Mouse (Mus musculus) liver, embryonic 13.5 days (tissue): ENCODE measurements around the gene Map2k5. TPM values are rescaled to one million over a fixed set of nuclear protein-coding genes. Genes with fewer than 3 reads are reported as not detected.

ENCODE experiments used
- ATAC-seq: fragments of 200-750 bp; cut with Nextera tagmentation; 2 replicates; pipeline ENCODE4 v1.8.0; 2017; ENCODE audit warnings: low read depth, mild to moderate bottlenecking, moderate number of reproducible peaks, moderate library complexity
- DNase-seq: peaks from one replicate; pipeline ENCODE4 v3.0.0; 2022
- H3K27ac ChIP-seq: fragments of 300-500 bp; sonication (generic); 2 replicates; pipeline ENCODE4 v1.5.1; 2015; ENCODE audit warnings: moderate library complexity, mild to moderate bottlenecking, inconsistent platforms
- H3K27me3 ChIP-seq: fragments of 300-500 bp; sonication (generic); 2 replicates; pipeline ENCODE4 v1.6.1; 2015; ENCODE audit warnings: mild to moderate bottlenecking, inconsistent platforms
- H3K36me3 ChIP-seq: fragments of 300-500 bp; sonication (generic); 2 replicates; pipeline ENCODE4 v1.6.1; 2015; ENCODE audit warnings: mild to moderate bottlenecking, inconsistent platforms
- H3K4me1 ChIP-seq: fragments of 300-500 bp; sonication (generic); replicated peaks from 2 replicates; pipeline ENCODE4 v1.6.1; 2015; ENCODE audit warnings: inconsistent platforms
- H3K4me2 ChIP-seq: fragments of 300-500 bp; sonication (generic); 2 replicates; pipeline ENCODE4 v1.6.1; 2015; ENCODE audit warnings: inconsistent platforms, mild to moderate bottlenecking, moderate library complexity
- H3K4me3 ChIP-seq: fragments of 300-500 bp; sonication (generic); replicated peaks from 2 replicates; pipeline ENCODE4 v1.5.1; 2015; ENCODE audit warnings: mild to moderate bottlenecking, inconsistent platforms
- H3K9ac ChIP-seq: fragments of 300-500 bp; sonication (generic); 2 replicates; pipeline ENCODE4 v1.6.1; 2015; ENCODE audit warnings: mild to moderate bottlenecking, inconsistent platforms
- H3K9me3 ChIP-seq: fragments of 300-500 bp; sonication (generic); replicated peaks from 2 replicates; pipeline ENCODE4 v1.6.1; 2016; ENCODE audit warnings: inconsistent platforms
- WGBS: fragments of 180-500 bp; shearing (Covaris S2); methylation state at CpG from one replicate; pipeline ENCODE4 v1.1.7; 2015; ENCODE audit not compliant: insufficient replicate concordance; 5-methylcytosine and 5-hydroxymethylcytosine counted together
- polyA plus RNA-seq: library from polyadenylated mRNA; unstranded; fragments of >200 nt; fragmentation: Nextera tagmentation; extraction: Ambion mirVana; gene quantifications from 2 replicates; pipeline ENCODE4 v1.2.1, GENCODE M21; 2015

Map2k5 gene
- polyA plus RNA-seq, 1 experiment from 2014 or later: 10.5 TPM

DNA sequence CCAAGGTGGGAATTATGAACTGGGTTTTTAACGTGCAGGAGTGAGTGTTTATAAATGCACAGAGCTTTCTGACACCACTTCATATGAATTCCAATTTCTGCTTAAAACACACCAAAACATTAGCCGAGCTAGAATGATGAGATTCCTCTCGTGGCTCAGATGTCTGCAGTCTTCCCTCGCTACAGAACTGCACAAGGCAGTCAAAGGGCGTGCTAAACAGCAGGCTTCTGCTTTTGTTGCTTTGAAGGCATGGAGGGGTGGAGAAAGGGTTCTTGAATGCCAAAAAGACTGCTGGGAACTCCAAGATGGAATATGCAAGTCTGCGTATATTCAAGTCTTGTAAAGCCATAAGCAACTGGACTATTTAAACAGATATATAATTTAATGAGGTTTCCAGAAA lies 38.4 kb downstream of the Map2k5 start:
- ATAC-seq (no peak), DNase-seq (no peak)
- no peaks in the 10 kb centered on the region for H3K4me1 ChIP-seq
- no peak overlapping the region for H3K4me2 ChIP-seq
- H3K27ac ChIP-seq: no peak overlapping the region
- H3K9ac ChIP-seq: no peak overlapping the region
- H3K9me3 ChIP-seq: no peaks in the 10 kb centered on the region
- H3K27me3 ChIP-seq: no peaks in the 10 kb centered on the region
- WGBS: 77% methylated on average over 6 of the region's 6 CpGs
- peaks cover 8% of the 10 kb centered on the region; the same call in 1 of the 2 replicates for H3K36me3 ChIP-seq
- H3K4me3 ChIP-seq: no peak overlapping the region

DNA sequence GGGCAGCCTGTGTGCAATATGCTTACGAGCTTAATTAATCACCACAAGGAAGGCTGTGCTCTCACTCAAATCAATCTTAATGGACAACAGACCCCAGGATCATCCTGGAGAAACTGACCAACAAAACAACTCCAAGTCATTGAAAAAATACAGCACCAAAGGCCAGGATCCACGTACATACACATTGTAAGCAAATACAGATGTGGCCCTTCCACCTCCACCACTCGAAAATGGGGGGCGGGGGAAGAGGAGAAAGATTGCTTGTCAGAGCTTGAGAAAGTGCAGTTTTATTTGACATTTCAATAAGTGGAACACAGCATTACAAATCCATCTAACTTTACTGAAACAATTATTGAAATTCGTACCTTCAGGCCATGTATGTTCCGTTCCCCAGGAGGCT lies 39.0 kb downstream of the Map2k5 start:
- ATAC-seq (no peak), DNase-seq (no peak)
- Histone ChIP-seq H3K27ac (no peak overlapping the region), H3K4me1 (no peaks in the 10 kb centered on the region), H3K36me3 (peaks cover 11% of the 10 kb centered on the region), H3K4me2 (no peak overlapping the region), H3K9me3 (no peaks in the 10 kb centered on the region), H3K4me3 (no peak overlapping the region), H3K27me3 (no peaks in the 10 kb centered on the region), H3K9ac (no peak overlapping the region)
- 77% methylated on average over 6 of the region's 6 CpGs for WGBS

DNA sequence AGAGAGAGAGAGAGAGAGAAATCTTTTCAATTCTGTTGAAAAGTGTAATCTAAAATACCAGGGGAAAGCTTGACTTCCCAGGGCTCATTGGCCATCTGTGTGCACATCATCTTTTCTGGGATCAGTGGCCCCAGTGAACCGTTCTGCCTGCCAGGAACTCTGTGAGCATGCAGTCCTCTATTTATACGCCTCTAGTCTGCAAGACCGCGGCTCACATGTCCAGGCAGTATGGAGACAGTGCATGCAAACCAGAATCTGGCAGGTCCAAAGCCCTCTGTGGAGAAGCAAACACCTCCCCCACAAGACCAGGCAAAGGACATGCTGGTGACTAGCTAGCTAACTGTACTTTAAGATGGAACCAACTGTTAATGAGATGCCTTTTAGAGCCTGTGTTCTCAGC lies 41.9 kb downstream of the Map2k5 start:
- H3K9me3 ChIP-seq: no peaks in the 10 kb centered on the region
- H3K9ac ChIP-seq: no peak overlapping the region
- DNase-seq: no peak
- no peak overlapping the region for H3K4me2 ChIP-seq
- H3K36me3 ChIP-seq: peaks cover 25% of the 10 kb centered on the region
- no peak for ATAC-seq
- no peak overlapping the region for H3K27ac ChIP-seq
- H3K4me3 ChIP-seq: no peak overlapping the region
- 86% methylated on average over 4 of the region's 4 CpGs for WGBS
- no peaks in the 10 kb centered on the region for H3K27me3 ChIP-seq
- no peaks in the 10 kb centered on the region for H3K4me1 ChIP-seq

DNA sequence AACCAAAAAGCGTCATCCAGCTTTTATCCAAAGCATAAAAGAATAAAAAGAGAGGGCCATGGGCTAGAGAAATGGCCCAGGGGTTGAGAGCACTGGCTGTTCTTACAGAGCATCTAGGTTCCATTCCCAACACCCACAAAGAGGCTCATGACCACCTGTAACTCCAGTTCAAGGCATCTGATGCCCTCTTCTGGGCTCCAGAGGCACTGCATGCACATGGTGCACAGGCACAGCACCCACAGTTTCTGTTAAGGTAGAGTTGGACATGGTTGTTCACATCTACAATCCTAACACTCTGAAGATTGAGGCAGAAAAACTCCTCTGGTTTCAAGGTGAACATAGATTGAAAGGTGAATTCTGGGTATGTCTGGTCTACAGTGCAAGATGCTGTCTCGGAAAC lies 44.6 kb downstream of the Map2k5 start:
- 77% methylated on average over 2 of the region's 2 CpGs for WGBS
- Histone ChIP-seq H3K36me3 (peaks cover 29% of the 10 kb centered on the region), H3K27me3 (no peaks in the 10 kb centered on the region), H3K4me3 (no peak overlapping the region), H3K27ac (no peak overlapping the region), H3K4me2 (no peak overlapping the region), H3K9ac (no peak overlapping the region), H3K9me3 (no peaks in the 10 kb centered on the region), H3K4me1 (no peaks in the 10 kb centered on the region)
- DNase-seq: no peak
- no peak for ATAC-seq

DNA sequence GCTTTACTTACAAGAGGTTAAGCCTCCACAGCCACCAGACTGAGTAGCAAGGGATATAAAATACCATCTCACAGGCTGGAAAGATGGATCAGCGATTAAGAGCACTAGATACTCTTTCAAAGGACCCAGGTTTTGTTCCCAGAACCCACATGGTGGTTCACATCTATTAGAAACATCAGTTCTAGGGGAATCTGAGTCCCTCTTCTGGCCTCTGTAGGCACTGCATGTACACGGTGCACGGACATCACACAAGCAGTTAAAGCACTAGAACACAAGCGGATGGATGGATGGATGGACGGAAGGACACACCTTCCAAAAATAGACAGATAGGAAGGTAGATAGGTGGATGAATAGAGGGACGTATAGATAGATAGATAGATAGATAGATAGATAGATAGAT lies 46.5 kb downstream of the Map2k5 start:
- Histone ChIP-seq H3K27me3 (no peaks in the 10 kb centered on the region), H3K9ac (no peak overlapping the region), H3K4me1 (no peaks in the 10 kb centered on the region), H3K36me3 (peaks cover 24% of the 10 kb centered on the region), H3K27ac (no peak overlapping the region), H3K4me2 (no peak overlapping the region), H3K9me3 (no peaks in the 10 kb centered on the region), H3K4me3 (no peak overlapping the region)
- 78% methylated on average over 6 of the region's 6 CpGs for WGBS
- no peak for DNase-seq
- ATAC-seq: no peak

DNA sequence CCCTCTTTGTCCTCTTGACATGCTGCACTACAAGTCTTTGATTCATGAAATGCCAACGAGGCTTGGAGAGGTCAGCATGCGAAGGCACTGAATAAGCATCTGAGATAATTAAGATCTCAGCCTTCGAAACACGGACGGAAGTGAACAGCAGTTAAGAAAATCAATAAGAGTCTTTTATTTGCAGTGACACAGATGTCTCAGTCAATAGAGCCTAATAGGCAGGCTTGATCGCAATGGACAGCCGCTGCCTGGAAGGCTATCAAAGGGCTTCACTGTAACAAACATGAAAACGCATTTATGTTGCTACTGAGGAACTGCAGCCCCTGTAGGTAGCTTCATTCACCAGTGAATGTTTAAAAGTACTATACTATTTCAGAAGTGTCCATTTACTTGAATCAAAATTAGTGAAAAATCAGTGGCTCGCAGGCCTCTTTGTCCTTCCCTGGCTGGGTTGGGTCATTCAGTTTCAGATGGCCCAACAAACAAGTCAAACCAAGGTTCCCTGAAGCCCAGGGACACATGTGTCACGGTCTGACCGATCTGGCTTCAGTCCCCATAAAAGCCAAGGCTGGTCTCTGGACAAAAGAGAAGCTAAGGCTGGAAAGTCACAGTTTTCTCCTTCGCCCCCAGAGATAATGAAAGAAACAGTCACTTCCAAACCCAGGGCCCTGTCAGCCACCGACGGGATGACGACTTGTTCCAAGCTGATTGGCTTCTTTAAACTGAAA lies 48.6 kb downstream of the Map2k5 start:
- no peaks in the 10 kb centered on the region for H3K4me1 ChIP-seq
- WGBS: 77% methylated on average over 15 of the region's 15 CpGs
- H3K27ac ChIP-seq: no peak overlapping the region

DNA sequence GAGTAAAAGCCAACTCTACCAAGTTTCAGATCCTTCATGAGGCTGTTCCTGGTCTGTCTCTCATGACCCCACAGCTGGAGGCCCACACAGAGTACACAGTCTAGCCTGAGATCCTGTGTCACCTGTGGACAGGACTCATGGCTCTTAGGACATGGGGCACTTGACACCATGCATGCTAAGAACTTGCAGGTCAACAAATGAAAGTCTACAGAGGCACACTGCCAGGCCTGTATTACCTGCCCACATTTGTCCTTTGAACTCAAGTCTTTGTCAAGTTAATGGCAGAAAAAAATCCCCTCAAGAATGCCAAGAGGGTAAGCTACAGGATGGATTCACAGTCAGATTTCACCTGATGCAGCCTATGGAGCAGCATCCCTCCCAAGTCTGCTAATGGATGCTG lies 62.5 kb downstream of the Map2k5 start:
- H3K4me1 ChIP-seq: no peaks in the 10 kb centered on the region
- H3K4me3 ChIP-seq: no peak overlapping the region
- ATAC-seq: no peak
- no peak overlapping the region for H3K4me2 ChIP-seq
- no peaks in the 10 kb centered on the region for H3K9me3 ChIP-seq
- no peaks in the 10 kb centered on the region for H3K27me3 ChIP-seq
- no peak overlapping the region for H3K9ac ChIP-seq
- DNase-seq: no peak
- H3K36me3 ChIP-seq: peaks cover 4% of the 10 kb centered on the region; the same call in 1 of the 2 replicates
- no peak overlapping the region for H3K27ac ChIP-seq

More for the DNA sequence above, 48.6 kb downstream of the Map2k5 start:
- H3K4me3 ChIP-seq: no peak overlapping the region
- ATAC-seq (no peak), DNase-seq (no peak)
- no peaks in the 10 kb centered on the region for H3K9me3 ChIP-seq
- no peak overlapping the region for H3K4me2 ChIP-seq
- H3K27me3 ChIP-seq: no peaks in the 10 kb centered on the region
- H3K36me3 ChIP-seq: peaks cover 21% of the 10 kb centered on the region
- H3K9ac ChIP-seq: no peak overlapping the region

DNA sequence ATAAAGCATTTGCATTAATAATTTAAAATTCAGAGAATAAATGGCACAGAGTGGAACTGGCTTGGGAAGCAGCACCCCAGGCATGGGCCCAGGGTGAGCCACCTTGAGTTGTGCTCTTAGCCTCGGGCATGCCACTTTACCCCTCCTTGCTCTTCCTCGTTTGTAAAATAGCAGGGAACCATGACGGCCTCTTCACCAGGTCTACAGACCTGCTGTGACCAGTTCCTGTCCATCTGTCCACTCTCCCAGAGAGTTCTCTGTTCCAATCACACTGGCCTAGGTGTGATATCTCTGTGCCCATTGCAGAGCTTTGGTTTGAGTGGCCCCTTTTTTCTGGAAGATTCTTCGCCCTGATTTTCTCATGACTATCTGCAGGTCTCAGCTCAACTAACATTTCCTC lies 63.6 kb downstream of the Map2k5 start:
- Histone ChIP-seq H3K36me3 (no peaks in the 10 kb centered on the region), H3K4me1 (no peaks in the 10 kb centered on the region), H3K27me3 (no peaks in the 10 kb centered on the region), H3K4me2 (no peak overlapping the region), H3K27ac (no peak overlapping the region), H3K9me3 (no peaks in the 10 kb centered on the region), H3K4me3 (no peak overlapping the region), H3K9ac (no peak overlapping the region)
- no peak for ATAC-seq
- 76% methylated on average over 4 of the region's 4 CpGs for WGBS
- no peak for DNase-seq

DNA sequence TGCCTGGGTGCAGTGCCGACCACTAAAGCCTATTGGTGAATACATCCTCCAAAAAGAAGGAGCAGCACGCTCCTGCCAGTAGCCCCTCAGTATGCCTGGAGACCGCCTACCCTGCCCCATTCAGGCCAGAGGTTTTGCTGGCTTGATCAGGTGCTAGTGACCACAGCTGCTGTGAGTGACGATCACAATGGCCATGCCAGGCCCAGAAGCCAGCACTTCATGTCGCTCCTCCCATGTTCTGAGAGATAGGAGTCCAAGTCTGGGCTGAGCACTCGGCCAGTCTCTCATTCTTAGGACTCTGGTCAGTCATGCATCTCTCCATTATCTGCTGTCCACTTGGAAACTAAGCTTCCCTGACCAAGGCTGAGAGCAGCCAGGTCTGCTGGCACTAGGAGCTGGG lies 67.7 kb downstream of the Map2k5 start:
- H3K27ac ChIP-seq: no peak overlapping the region
- H3K4me1 ChIP-seq: no peaks in the 10 kb centered on the region; the same call in 1 of the 2 replicates
- ATAC-seq (no peak), DNase-seq (no peak)
- no peak overlapping the region for H3K4me3 ChIP-seq
- H3K9ac ChIP-seq: no peak overlapping the region
- H3K36me3 ChIP-seq: no peaks in the 10 kb centered on the region
- WGBS: 82% methylated on average over 6 of the region's 6 CpGs
- no peaks in the 10 kb centered on the region for H3K9me3 ChIP-seq
- no peaks in the 10 kb centered on the region for H3K27me3 ChIP-seq
- no peak overlapping the region for H3K4me2 ChIP-seq

DNA sequence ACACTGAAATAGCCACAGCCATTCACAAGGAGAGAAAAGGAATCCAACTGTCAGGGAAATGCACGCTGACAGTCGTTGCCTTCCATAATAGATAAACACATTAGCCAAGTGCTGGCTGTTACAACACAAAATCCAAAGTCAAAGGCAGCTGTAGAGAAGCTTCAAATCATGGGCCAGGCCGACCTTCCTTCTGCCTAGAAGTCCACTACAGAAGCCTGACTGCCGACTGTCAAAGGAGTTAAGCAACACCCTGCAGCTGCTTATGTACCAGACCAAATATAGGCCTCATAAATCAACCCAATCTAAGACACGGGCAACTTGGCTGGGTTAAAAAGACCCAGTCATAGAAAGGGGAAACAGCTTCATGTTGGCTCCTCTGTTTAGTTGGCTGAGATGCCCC lies 68.7 kb downstream of the Map2k5 start:
- Histone ChIP-seq H3K9me3 (no peaks in the 10 kb centered on the region), H3K27me3 (no peaks in the 10 kb centered on the region), H3K27ac (no peak overlapping the region), H3K36me3 (no peaks in the 10 kb centered on the region), H3K9ac (no peak overlapping the region), H3K4me1 (no peaks in the 10 kb centered on the region; the same call in 1 of the 2 replicates), H3K4me3 (no peak overlapping the region), H3K4me2 (no peak overlapping the region)
- WGBS: 38% methylated on average over 5 of the region's 5 CpGs
- ATAC-seq: no peak
- DNase-seq: no peak

DNA sequence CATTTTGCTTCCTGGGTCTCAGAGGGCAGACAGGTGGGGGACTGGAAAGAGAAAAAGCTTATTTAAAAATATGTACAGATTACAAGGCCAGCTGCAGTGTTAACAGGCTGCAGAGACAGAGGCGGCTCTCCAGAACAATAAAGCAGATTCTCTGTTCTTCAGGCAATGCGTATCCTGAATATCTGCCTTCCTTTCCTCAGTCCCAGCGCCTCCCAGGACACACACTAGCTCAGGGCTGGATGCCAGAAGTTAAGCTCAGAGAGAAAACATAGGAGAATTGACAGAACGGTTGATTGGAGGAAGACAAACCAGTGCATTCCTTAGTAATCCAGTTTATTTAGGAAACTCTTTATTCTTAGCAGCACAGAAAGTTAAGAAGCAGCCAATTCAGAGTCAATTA lies 69.3 kb downstream of the Map2k5 start:
- no peak overlapping the region for H3K9ac ChIP-seq
- H3K36me3 ChIP-seq: no peaks in the 10 kb centered on the region
- ATAC-seq (no peak), DNase-seq (no peak)
- no peaks in the 10 kb centered on the region for H3K27me3 ChIP-seq
- no peak overlapping the region for H3K4me3 ChIP-seq
- 78% methylated on average over 4 of the region's 4 CpGs for WGBS
- H3K27ac ChIP-seq: no peak overlapping the region
- H3K9me3 ChIP-seq: no peaks in the 10 kb centered on the region
- no peaks in the 10 kb centered on the region; the same call in 1 of the 2 replicates for H3K4me1 ChIP-seq
- no peak overlapping the region for H3K4me2 ChIP-seq

DNA sequence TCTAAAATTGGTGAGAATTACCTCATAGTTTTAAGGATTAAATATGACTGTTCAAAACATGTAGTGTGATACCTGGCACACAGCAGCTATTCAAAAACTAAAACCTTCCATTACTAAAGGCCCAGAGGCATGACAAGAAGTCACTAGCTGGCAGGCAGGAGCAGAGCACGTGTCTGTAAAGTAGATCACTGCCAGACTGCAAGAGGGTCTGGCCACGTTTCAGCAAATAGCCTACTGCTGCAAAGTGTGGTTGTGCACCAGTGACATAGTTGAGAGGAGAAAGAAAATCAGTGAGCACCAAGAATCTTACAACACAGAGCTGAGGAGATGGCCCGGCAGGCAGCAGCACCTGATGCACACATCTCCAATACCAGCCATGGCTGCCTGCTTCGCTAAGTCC lies 75.2 kb downstream of the Map2k5 start:
- no peaks in the 10 kb centered on the region for H3K4me1 ChIP-seq
- no peak overlapping the region for H3K9ac ChIP-seq
- 79% methylated on average over 4 of the region's 4 CpGs for WGBS
- H3K9me3 ChIP-seq: no peaks in the 10 kb centered on the region
- no peak for DNase-seq
- H3K4me3 ChIP-seq: no peak overlapping the region
- H3K36me3 ChIP-seq: peaks cover 9% of the 10 kb centered on the region
- no peak overlapping the region for H3K4me2 ChIP-seq
- H3K27ac ChIP-seq: no peak overlapping the region
- H3K27me3 ChIP-seq: no peaks in the 10 kb centered on the region
- ATAC-seq: no peak
